Mouse (Mus musculus) gastrocnemius, adult 8-10 months (tissue): ENCODE data around the gene Fxyd4. TPM values are rescaled to one million over a fixed set of nuclear protein-coding genes. Genes with fewer than 3 reads are reported as not detected.

Source experiments
- DNase-seq, 2 experiments: peaks; one replicate each; pipeline ENCODE4 v3.0.0; 2022; ENCODE audit warnings: low spot score in 2 of 2
- total RNA-seq, 4 experiments: library from RNA; stranded (reverse); gene quantifications; 2 replicates each; pipeline ENCODE4 v1.2.4; 2022

The Fxyd4 gene
- total RNA-seq, 4 experiments from 2014 or later = not detected

- no peak for DNase-seq
Measured at GRCm38 (mm10) chr6:117918043-117918442, 19.4 kb downstream of the Fxyd4 start.

GRCm38 (mm10) chr6:117917576-117917975 is 19.9 kb downstream of the Fxyd4 start:
- DNase-seq = peak in 1 of 2 experiments; percentile 20

DNA sequence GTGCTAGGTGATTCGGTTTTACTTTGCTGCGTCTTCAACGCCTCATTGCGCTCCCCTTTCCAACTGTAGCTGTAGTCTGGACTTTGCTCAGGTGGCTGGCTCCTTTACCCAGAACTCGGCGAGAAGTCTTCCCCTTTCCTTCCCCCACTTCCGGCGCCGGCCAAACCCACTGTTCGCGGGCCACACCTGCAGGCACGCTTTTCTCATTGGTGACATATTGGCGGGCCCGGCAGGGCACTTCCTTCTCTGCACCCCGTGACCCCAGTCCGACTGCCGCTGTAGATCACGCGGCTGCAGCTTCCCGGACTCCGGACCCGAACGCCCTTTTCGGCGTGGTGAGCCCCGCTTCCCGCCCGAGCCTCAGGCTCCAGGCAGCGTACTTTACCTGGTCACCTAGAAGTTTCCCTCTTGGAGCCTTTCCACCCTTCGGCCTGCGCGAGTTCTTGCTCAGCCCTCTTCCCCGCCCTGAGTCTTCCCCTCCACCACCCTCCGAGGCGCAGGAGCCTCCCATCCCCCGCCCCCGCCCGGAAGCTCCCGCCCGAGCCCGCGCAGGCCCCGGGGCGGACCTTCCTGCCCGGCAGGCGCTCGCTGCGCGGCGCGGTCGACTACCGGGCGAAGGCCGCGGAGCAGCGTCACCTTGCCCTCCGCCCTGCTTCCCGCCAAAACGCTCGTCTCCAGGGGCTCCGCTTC is 20.6 kb downstream of the Fxyd4 start:
- peak; percentile 51 to 61 for DNase-seq

GRCm38 (mm10) chr6:117916205-117916736 is 21.2 kb downstream of the Fxyd4 start:
- DNase-seq = no peak

- DNase-seq = no peak
Measured at GRCm38 (mm10) chr6:117914541-117914940, 23.0 kb downstream of the Fxyd4 start.

- no peak for DNase-seq
Measured at GRCm38 (mm10) chr6:117910120-117910661, 27.3 kb downstream of the Fxyd4 start.

DNA sequence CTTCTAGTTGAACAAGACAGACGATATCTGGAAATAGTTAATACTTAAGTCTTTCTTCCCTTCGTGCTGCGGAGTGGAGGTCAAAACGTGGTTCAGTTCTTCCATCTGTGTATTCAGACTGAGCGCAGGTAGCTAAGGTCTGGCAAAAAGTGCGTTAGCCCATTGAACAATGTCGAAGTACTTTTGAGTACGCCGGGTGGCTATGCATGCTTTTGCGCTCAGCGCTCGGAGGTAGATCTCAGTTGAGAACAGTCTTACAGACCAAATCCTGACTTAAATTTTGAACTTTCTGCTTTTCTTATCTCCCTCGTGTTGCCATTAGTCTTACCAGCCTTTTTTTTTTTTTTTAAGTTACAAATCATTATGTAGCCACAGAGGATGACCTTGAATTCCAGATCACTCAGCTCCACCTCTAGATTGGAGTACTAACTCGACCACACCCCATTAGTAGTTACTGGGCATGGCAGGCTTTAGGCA is 29.0 kb downstream of the Fxyd4 start:
- no peak for DNase-seq

- no peak for DNase-seq
Measured at GRCm38 (mm10) chr6:117907979-117908355, 29.5 kb downstream of the Fxyd4 start.

GRCm38 (mm10) chr6:117907301-117907978 is 30.1 kb downstream of the Fxyd4 start:
- DNase-seq = peak; percentile 76 to 82

DNA sequence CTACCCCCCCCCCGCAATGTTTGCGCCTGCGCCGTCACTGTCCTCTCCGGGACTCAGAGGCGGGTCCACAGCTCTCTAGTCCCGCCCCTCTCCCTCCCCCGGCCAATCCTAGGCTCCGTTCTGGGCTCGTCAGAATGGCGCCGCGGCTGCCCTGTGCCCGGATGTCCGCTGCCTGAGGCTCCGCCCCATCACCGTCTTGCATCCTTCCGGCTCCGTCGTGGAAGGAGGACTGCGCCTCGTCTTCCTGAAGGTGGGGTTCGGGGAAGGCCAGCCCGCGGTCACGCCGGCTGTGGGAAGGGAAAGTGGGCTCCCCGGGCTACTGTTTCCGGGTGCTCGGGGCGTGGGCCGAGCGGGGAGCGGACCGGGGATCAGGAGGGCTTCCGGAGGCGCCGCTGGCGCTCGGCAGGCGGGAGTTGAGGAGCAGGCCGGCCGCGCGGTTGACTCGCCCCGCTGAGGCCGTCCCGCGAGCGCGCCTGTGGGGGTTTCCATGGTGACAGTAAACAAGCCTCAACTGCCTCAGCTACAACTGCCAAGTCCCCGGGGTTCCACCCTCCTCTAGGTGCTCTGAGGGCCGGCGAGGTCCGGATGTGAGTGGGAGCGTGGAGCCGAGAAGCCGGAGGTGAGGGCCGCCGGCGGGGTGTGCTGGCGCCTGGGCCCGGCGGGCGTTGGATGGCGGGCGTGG is 30.8 kb downstream of the Fxyd4 start:
- peak; percentile 93 to 97 for DNase-seq

DNA sequence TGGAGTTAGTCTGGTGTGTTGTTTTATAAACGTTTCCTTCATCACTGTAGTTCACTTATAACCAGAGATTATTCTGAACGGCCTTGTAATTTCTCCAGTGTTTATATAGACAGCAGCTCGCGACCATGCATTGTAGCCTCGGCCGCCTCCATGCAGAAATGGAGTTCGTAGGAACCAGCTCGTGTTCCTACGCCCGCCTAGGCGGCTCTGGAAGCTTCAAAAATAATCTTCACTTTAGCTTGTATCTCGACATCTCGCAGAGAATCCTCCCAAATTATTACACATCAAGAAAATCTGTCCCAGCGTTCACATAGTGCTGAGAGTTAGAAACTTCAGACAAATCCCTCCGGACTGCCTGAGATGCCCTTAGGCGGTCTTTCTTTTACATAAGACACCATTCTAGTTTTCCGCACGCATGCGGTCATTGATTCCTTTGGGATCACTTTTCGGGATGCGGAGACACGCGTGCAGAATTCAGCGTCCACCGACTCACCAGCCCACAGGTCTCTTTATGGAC is 31.4 kb downstream of the Fxyd4 start:
- peak in 1 of 2 experiments; percentile 34 for DNase-seq

DNA sequence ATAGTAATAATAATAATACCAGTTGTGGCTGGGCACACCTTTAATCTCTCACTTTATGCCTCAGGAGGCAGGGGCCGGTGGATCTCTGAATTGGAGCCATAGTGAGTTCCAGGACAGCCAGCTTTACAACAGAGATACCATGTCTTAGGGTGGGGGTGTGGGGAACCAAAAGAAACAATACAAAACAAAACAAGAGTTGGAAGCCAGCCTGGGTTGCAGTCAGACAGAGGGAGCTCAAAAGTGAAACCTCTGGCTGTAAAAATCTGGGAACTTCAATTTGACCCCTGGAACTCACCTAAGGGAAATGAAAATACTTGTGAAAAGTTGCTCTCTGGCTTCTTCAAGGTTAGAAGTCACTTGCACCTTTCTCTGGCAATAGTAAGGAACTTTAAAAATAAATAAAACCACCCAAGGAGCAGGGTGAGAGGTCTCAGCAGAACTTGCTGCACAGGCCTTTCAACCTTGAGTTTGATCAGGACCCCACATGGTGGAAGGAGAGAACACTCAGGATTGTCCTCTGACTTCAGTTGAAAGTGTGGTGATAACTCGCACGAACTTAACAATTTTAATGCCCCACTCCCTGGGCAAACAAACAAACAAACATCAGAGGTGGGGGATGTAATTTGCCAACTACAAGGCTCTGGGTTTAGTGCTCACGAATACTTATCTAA is 32.1 kb downstream of the Fxyd4 start:
- DNase-seq = no peak

GRCm38 (mm10) chr6:117903836-117904235 is 33.7 kb downstream of the Fxyd4 start:
- DNase-seq = no peak

GRCm38 (mm10) chr6:117902556-117902955 is 34.9 kb downstream of the Fxyd4 start:
- DNase-seq = no peak

DNA sequence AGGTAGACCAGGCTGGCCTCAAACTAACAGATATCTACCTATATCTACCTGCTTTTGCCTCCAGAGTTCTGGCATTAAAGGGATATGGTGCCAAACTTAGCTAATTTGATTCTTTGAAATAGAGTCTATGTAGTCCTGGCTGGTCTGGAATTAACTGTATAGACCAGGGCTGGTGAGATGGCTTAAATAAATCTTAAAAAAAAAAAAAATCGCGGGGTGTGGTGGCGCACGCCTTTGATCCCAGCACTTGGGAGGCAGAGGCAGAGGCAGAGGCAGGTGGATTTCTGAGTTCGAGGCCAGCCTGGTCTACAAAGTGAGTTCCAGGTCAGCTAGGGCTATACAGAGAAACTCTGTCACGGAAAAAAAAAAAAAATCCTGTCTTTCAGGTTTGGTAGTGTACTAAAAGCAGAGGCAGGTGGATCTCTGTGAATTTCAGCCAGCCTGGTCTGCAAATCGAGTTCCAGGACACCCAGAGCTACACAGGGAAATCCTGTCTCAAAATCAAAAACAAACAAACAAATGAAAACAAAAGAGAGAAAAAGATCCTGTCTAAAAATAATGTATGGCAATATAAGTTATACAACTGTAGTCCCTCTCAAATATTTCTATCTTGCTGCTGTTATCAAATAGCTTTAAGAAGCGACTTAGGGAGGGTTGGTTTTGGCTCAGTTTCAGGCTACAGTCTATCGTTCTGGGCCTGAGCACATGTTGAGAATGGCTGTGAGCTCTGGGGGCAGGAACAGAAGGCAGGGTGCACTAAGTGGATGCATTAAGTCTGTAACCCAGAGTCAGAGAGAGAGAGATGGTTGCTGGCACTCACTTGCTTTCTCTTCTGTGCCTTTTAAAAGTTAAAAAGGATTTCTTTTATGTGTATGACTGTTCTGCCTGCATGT is 35.7 kb downstream of the Fxyd4 start:
- DNase-seq = no peak

DNA sequence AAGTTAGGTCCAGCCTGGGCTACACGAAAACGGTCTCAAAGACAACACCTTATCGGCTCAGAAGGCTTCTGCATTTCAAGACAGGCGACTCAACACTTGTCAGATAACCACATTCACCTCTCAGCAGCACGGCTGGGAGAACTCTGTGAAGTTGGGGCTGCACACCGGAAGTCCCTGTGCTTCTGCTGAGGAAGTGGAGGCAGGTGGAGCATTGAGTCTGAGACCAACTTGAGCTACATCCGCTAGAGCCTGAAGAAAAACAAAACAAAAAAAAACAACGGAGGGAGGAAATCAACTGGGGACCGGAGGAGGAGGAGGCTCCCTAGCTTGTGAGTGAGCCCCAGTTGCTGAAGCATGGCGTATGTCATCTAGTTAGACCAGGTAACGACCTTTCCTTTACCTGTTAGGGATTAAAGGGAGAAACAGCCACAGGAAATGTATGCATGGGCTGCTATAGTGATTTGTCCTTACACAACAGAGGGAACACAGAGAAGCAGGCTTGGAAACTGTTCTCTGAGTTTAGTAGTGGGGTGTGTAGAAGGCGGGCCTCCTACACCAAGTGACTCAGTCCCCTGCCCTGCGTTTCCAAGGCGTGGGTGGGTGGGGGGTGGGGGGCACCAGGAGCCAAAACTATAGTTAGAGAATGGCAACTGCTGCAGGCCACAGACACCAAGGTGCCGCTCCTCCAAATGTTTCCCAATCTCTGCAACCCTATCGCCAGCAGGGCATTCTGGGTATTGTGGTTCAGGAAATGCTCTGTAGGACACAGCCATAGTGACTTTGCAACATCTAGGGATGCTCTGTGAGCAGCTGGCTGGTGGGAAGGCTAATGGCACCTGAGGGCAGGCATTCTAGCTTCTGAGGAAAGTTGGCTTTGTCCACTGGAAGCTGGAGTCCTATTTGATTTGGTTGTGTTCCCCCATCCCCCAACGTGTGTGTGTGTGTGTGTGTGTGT is 37.1 kb downstream of the Fxyd4 start, which contains the start of gene Hnrnpf:
Gene Hnrnpf, plus strand, starts transcription at position 199 of the 955 bp plus-strand sequence.
- no peak for DNase-seq

DNA sequence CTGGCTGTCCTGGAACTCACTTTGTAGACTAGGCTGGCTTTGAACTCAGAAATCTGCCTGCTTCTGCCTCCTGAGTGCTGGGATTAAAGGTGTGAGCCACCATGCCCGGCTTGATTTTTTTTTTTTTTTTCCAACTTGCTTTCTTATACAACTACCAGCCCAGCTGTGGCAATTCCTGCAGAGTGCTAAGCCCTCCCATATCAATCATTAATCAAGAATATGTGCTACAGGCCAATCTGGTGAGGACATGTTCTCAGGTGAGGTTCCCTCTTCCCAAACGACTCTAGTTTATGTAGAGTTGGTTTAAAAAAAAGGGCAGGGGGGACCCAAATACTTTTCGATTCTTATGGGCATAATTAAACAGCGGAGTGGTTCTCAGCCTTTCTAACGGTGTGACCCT is 39.7 kb downstream of the Fxyd4 start:
- DNase-seq = no peak

DNA sequence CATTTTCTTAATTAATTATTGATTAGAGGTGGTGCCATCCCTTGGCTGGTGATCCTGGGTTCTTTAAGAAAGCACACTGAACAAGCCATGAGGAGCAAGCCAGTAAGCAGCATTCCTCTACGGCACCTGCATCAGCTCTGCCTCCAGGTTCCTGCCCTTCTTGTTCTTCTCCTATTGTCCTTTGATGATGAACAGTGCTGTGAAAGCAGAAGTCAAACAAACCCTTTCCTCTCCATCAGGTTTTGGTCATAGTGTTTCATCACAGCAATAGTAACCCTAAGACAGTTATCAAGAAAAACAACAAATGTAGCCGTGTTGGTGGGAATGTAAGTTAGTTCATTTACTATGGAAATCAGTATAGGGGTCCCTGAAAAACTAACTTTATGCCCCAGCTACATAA is 44.1 kb downstream of the Fxyd4 start:
- no peak for DNase-seq

DNA sequence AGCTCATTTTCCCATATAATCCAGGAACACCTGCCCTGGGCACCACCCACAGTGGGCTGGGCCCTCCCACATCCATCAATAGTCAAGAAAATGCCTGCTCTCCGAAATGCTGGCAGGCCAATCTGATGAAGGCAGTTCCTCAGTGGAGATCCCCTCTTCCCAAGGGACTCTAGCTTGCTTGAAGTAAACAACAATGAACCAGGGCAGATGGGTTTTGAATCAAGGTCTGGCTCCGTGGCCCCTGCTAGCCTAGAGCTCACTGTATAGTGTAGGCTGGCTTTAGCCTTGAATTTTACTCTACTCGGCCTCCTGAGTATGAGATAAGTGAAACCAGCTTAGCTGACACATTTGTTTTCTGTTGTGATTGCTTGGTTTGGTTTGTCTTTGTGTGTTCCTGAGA is 45.1 kb downstream of the Fxyd4 start:
- no peak for DNase-seq
